Mouse (Mus musculus) bone marrow, adult 2 months (tissue): Measurements from ENCODE around the gene 2310022A10Rik. TPM values are rescaled to one million over a fixed set of nuclear protein-coding genes. Genes with fewer than 3 reads are reported as not detected.

Source experiments
- H3K27ac ChIP-seq: fragments of 200-500 bp; 2 replicates; pipeline ENCODE4 v1.5.1; 2012; ENCODE audit warnings: low read depth, mild to moderate bottlenecking, control low read depth, inconsistent platforms, low read length; ENCODE audit not compliant: control insufficient read depth, poor library complexity, insufficient read depth
- H3K4me1 ChIP-seq: fragments of 200-500 bp; 2 replicates; pipeline ENCODE4 v1.6.1; 2011; ENCODE audit warnings: low read length; ENCODE audit not compliant: control insufficient read depth, insufficient read depth
- H3K4me3 ChIP-seq: fragments of 200-500 bp; replicated peaks from 2 replicates; pipeline ENCODE3; 2011; ENCODE audit warnings: mild to moderate bottlenecking, low read depth, low read length, control low read depth; ENCODE audit not compliant: control insufficient read depth
- CTCF ChIP-seq: fragments of 200-500 bp; IDR thresholded peaks from 2 replicates; pipeline ENCODE4 v1.5.1; 2011; ENCODE audit warnings: low read length, control low read depth; ENCODE audit not compliant: control insufficient read depth, insufficient read depth
- POLR2A ChIP-seq: fragments of 200-500 bp; IDR thresholded peaks from 2 replicates; pipeline ENCODE4 v1.6.1; 2011; ENCODE audit warnings: low read depth, mild to moderate bottlenecking, control low read depth, low read length, borderline replicate concordance; ENCODE audit not compliant: control insufficient read depth
- WGBS: fragments of 180-500 bp; shearing (Covaris S2); methylation state at CpG from one replicate; pipeline ENCODE4 v1.1.7; 2018; 5-methylcytosine and 5-hydroxymethylcytosine counted together
- polyA plus RNA-seq: library from polyadenylated mRNA; stranded (reverse); fragments of >200 nt; gene quantifications from 2 replicates; pipeline ENCODE4 v1.2.4, GENCODE M21; 2011; ENCODE audit warnings: low replicate concordance; ENCODE audit not compliant: missing spikeins, insufficient read depth, insufficient read length

2310022A10Rik gene
- polyA plus RNA-seq, 1 experiment: 19.0 TPM

DNA sequence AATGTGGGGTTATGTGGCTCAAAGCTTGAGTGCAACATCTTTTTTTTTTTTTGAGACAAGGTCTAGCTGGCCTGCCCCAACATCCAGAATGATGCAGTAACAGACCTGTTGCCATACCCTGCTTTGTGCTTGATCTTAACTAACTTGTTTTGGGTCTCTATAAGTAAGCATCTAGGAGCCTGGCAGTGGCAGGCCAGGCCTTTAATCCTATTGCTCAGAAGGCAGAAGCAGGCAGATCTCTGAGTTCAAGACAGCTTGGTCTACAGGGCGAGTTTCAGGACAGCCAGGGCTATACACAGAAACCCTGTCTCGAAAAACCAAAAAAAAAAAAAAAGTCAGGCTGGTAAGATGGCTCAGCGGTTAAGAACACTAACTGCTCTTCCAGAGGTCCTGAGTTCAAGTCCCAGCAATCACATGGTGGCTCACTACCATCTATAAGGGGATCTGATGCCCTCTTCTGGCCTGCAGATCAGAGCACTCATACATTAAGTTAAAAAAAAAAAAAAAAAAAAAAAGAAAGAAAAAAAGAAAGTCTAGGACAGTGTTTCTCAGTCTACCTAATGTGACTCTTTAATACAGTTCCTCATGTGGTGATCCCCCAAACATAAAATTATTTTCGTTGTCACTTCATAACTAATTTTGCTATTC is 37.7 kb downstream of the 2310022A10Rik start:
- 55% methylated on average over 4 of the region's 4 CpGs for WGBS
- Histone ChIP-seq H3K4me1 (peaks cover 3% of the 10 kb centered on the region), H3K4me3 (no peak overlapping the region), H3K27ac (no peak overlapping the region)
- no peak for TF ChIP-seq POLR2A
- TF ChIP-seq CTCF: no peak

- H3K4me3 ChIP-seq: peak within 1 kb of the TSS; percentile 92
- peaks cover 5% of the 10 kb centered on the region for H3K4me1 ChIP-seq
- whole genome bisulfite sequencing: under 1% methylated on average over 71 of the region's 71 CpGs
- peak within 1 kb of the TSS; percentile 97 for H3K27ac ChIP-seq
- TF ChIP-seq POLR2A (peak; percentile 31; the same call in 1 of the 2 replicates), CTCF (no peak)
Measured at GRCm38 (mm10) chr7:27591266-27592216, 38.5 kb downstream of the 2310022A10Rik start, which contains the start of gene Akt2. Akt2 (plus strand) TSS chr7:27591552.

- Histone ChIP-seq H3K4me1 (peaks cover 5% of the 10 kb centered on the region), H3K27ac (peak overlapping the region; percentile 97), H3K4me3 (peak overlapping the region; percentile 92)
- TF ChIP-seq CTCF (no peak), POLR2A (no peak)
- WGBS: 1% methylated on average over 17 of the region's 17 CpGs
Measured at GRCm38 (mm10) chr7:27592217-27592929, 39.3 kb downstream of the 2310022A10Rik start.

DNA sequence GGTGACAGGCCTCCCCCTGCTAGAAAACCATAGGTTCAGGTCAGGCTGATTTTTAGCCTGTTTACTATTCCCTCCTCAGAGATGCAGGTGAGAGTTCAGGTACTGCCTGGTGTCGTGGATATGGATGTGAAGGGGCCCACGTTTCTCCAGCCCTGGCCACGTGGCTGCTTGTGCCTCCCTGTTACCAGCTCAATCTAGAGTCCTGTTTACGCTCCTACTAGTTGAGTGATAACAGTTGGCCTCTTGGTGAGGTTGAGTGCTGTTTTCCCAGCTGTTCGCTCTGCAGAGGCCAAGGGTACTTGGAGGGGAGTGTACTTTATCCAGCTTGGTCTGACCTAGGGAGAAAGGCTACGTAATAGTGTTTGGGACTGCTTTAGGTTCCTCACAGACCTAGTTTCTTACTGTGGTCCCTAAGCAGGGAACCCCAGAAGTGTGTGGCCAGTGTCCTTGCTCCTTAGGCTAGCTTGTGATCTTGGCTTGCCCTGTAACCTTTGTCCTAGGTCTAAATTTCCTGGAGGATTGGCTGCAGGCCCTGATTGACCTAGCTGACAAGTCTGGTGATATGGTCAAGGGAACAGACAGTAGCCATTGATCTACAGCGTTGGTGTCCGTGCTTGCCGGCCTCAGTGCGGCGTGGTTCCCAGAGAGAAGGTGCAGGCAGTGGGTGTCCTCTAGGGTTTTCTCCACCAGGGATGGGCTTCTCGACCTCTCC is 40.1 kb downstream of the 2310022A10Rik start:
- Histone ChIP-seq H3K27ac (peak overlapping the region; percentile 97), H3K4me1 (peaks cover 5% of the 10 kb centered on the region), H3K4me3 (peak overlapping the region; percentile 31)
- TF ChIP-seq POLR2A: no peak
- 64% methylated on average over 12 of the region's 12 CpGs for WGBS

DNA sequence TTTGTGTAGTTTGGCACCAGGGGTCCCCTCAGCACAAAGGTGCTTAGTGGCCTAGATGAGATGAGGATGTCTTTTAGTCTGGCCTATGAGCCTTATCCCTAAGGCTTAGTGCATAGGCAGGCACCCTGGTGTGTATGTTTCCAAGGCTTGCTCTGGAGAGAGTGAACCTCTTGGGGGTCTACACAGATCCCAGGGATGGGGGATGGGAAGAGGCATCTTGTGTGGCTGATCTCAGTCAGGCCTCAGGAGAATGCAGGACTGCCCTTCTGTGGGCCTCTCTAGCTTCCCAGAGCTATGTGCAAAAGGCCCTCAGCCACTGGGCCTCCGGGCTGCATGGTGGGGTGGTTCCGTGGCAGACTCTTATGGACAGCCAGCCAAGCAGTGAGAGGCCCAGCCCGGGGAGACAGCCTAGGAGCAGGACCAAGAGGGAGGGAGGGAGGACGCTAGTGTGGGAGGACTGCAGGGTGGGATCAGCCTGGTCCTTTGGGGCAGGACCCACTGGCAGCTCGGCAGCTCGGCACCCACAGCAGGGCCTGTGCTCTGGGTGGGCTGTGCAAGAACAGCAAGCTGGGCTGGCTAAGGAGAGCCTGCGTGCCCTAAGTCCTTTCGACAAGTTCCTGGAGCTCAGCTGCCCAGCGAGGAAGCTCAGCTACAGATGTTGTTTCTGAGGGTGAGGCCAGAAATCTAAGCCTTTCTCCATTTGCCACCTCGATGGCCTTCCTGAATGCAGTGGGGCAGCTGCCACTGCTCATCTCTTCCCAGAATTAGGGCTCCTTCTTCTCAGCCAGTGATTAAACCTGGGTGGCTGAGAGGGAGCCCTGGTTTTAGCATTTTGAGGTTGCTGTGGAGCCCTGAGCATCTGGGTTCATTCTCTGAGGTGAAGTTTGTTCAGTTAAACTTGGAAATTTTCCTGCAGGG is 43.8 kb downstream of the 2310022A10Rik start:
- no peak overlapping the region for H3K4me3 ChIP-seq
- H3K4me1 ChIP-seq: peaks cover 7% of the 10 kb centered on the region
- TF ChIP-seq CTCF: no peak
- TF ChIP-seq POLR2A: no peak
- 62% methylated on average over 10 of the region's 10 CpGs for WGBS
- 0 out of 2 replicates have a peak overlapping the region, but pooled peaks have one; percentile 14 for H3K27ac ChIP-seq

GRCm38 (mm10) chr7:27598053-27598452 is 45.0 kb downstream of the 2310022A10Rik start:
- H3K4me3 ChIP-seq: no peak overlapping the region
- TF ChIP-seq CTCF (no peak), POLR2A (no peak)
- H3K4me1 ChIP-seq: peaks cover 4% of the 10 kb centered on the region
- no peak overlapping the region for H3K27ac ChIP-seq
- WGBS: 90% methylated on average over 7 of the region's 7 CpGs

GRCm38 (mm10) chr7:27601628-27602027 is 48.6 kb downstream of the 2310022A10Rik start:
- no peak overlapping the region for H3K27ac ChIP-seq
- H3K4me1 ChIP-seq: peaks cover 6% of the 10 kb centered on the region
- 60% methylated on average over 4 of the region's 4 CpGs for WGBS
- TF ChIP-seq CTCF (no peak), POLR2A (no peak)
- no peak overlapping the region for H3K4me3 ChIP-seq
